Mouse (Mus musculus): ENCODE data around the gene Rps6ka1.

The Rps6ka1 gene

GRCm38 (mm10) chr4:133820806-133821560 is 66.6 kb downstream of the Rps6ka1 start:
- peak; percentile 44; the same call in 1 of the 2 replicates for ATAC-seq (ENCODE audit: low TSS enrichment)

- no peak for ATAC-seq (ENCODE audit: low TSS enrichment)
Observed at GRCm38 (mm10) chr4:133820166-133820565, 67.4 kb downstream of the Rps6ka1 start.

- no peak for ATAC-seq (ENCODE audit: low TSS enrichment)
Observed at GRCm38 (mm10) chr4:133817356-133817755, 70.2 kb downstream of the Rps6ka1 start.

- ATAC-seq (ENCODE audit: low TSS enrichment), result no peak
Observed at GRCm38 (mm10) chr4:133816504-133816875, 71.1 kb downstream of the Rps6ka1 start.

- no peak for ATAC-seq (ENCODE audit: low TSS enrichment)
Observed at GRCm38 (mm10) chr4:133815635-133816503, 71.7 kb downstream of the Rps6ka1 start.

GRCm38 (mm10) chr4:133814804-133815515 is 72.6 kb downstream of the Rps6ka1 start:
- no peak for ATAC-seq (ENCODE audit: low TSS enrichment)

- peak; percentile 55 for ATAC-seq (ENCODE audit: low TSS enrichment)
Observed at GRCm38 (mm10) chr4:133813992-133814803, 73.4 kb downstream of the Rps6ka1 start.

GRCm38 (mm10) chr4:133813174-133813991 is 74.2 kb downstream of the Rps6ka1 start:
- peak; percentile 86 for ATAC-seq (ENCODE audit: low TSS enrichment)

- ATAC-seq (ENCODE audit: low TSS enrichment), result no peak
Observed at GRCm38 (mm10) chr4:133804401-133805263, 83.0 kb downstream of the Rps6ka1 start.

GRCm38 (mm10) chr4:133800589-133800988 is 87.0 kb downstream of the Rps6ka1 start:
- ATAC-seq (ENCODE audit: low TSS enrichment), result no peak

Measured in frontal cortex, adult (tissue).